Mouse (Mus musculus): ENCODE data around the gene Pank2. TPM values are rescaled to one million over a fixed set of nuclear protein-coding genes. Genes with fewer than 3 reads are reported as not detected.
A peak's percentile ranks its signal among the peaks of the same experiment; 100 is the strongest.

Pank2 gene
- total RNA-seq (2012; rRNA removed): 22.0 and 26.6 TPM in 2 replicates

GRCm38 (mm10) chr2:131262213-131262672, at the start of gene Pank2:
Gene Pank2 (plus strand): TSS chr2:131262495.
- peak; percentile 94 for DNase-seq (ENCODE audit: low read depth, low spot score)
- in situ Hi-C loops (cut with MboI; ENCODE audit: low sequenced_read_pairs in 2 of 2, unreplicated experiment in 2 of 2): no loop called here
- H3K4me3 ChIP-seq (ENCODE audit: insufficient read depth in 1 of 2, low read depth in 1 of 2, low read length in 2 of 2, poor library complexity in 1 of 2, severe bottlenecking in 1 of 2): peak within 1 kb of the TSS; percentile 82 to 86
- H3K27ac ChIP-seq (ENCODE audit: insufficient read depth, low read depth, low read length, poor library complexity, severe bottlenecking): peak within 1 kb of the TSS; percentile 88
- H3K36me3 ChIP-seq (ENCODE audit: control insufficient read depth, insufficient read depth, low read length, poor library complexity, severe bottlenecking): 0 out of 2 replicates have a peak, but pooled peaks cover 3% of the 10 kb centered on the region
- TF ChIP-seq HCFC1 (IDR thresholded peaks at IDR 0.05; ENCODE audit: borderline replicate concordance, insufficient read depth, low read length): no peak
- TF ChIP-seq CHD2 (IDR thresholded peaks at IDR 0.05; ENCODE audit: low read depth, low read length): peak; percentile 70
- TF ChIP-seq ZC3H11A (IDR thresholded peaks at IDR 0.05; ENCODE audit: borderline replicate concordance, low read depth, low read length): no peak
- no peak for TF ChIP-seq MAFK (IDR thresholded peaks at IDR 0.05; ENCODE audit: insufficient read depth, low read depth, low read length)
- H3K9me3 ChIP-seq (ENCODE audit: control insufficient read depth, insufficient read depth, low read depth, low read length): no peaks in the 10 kb centered on the region
- peaks cover 0 to 2% of the 10 kb centered on the region in 2 experiments; a peak in 2 of 4 replicates for H3K4me1 ChIP-seq (ENCODE audit: control insufficient read depth in 2 of 2, insufficient read depth in 2 of 2, low read length in 2 of 2, poor library complexity in 1 of 2)
- H3K9ac ChIP-seq (ENCODE audit: insufficient read depth, low read depth, low read length, poor library complexity, severe bottlenecking): peak within 1 kb of the TSS; percentile 96

DNA sequence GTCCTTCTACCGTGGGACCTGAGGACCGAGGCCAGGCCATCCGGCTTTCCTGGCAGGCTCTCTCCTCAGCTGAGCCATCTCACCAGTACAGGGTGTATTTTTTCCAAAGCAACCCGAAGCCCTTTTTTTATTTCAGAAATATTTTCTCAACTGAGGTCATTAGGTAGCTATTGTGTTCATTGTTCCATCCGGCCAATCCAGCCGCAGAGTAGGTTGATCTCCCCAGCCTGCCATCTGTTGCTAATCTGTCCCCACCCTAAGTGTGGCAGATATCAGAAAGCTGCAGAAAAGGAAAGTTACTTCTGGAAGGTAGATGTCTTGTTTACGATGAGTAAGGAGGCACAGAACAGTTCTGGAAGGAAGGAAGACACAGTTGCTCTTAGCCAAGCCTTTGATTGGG, 48.5 kb upstream of the Pank2 start:
- no peak for DNase-seq (ENCODE audit: low read depth, low spot score)
- H3K9ac ChIP-seq (ENCODE audit: insufficient read depth, low read depth, low read length, poor library complexity, severe bottlenecking): no peak overlapping the region
- TF ChIP-seq MAFK (IDR thresholded peaks at IDR 0.05; ENCODE audit: insufficient read depth, low read depth, low read length) (no peak), ZC3H11A (IDR thresholded peaks at IDR 0.05; ENCODE audit: borderline replicate concordance, low read depth, low read length) (no peak), HCFC1 (IDR thresholded peaks at IDR 0.05; ENCODE audit: borderline replicate concordance, insufficient read depth, low read length) (no peak), ZNF384 (IDR thresholded peaks at IDR 0.05; ENCODE audit: low read depth, low read length) (no peak), CHD2 (IDR thresholded peaks at IDR 0.05; ENCODE audit: low read depth, low read length) (no peak)
- no peaks in the 10 kb centered on the region for H3K36me3 ChIP-seq (ENCODE audit: control insufficient read depth, insufficient read depth, low read length, poor library complexity, severe bottlenecking)
- H3K27ac ChIP-seq (ENCODE audit: insufficient read depth, low read depth, low read length, poor library complexity, severe bottlenecking): no peak overlapping the region
- H3K4me3 ChIP-seq (ENCODE audit: insufficient read depth in 1 of 2, low read depth in 1 of 2, low read length in 2 of 2, poor library complexity in 1 of 2, severe bottlenecking in 1 of 2): no peak overlapping the region
- no peaks in the 10 kb centered on the region for H3K9me3 ChIP-seq (ENCODE audit: control insufficient read depth, insufficient read depth, low read depth, low read length)
- H3K4me1 ChIP-seq (ENCODE audit: control insufficient read depth in 2 of 2, insufficient read depth in 2 of 2, low read length in 2 of 2, poor library complexity in 1 of 2): peaks cover 7 to 12% of the 10 kb centered on the region in 2 experiments; a peak in 3 of 4 replicates
- in situ Hi-C loops (cut with MboI; ENCODE audit: low sequenced_read_pairs in 2 of 2, unreplicated experiment in 2 of 2): no loop called here

- Histone ChIP-seq H3K36me3 (ENCODE audit: control insufficient read depth, insufficient read depth, low read length, poor library complexity, severe bottlenecking) (no peaks in the 10 kb centered on the region), H3K9ac (ENCODE audit: insufficient read depth, low read depth, low read length, poor library complexity, severe bottlenecking) (no peak overlapping the region), H3K4me1 (ENCODE audit: control insufficient read depth in 2 of 2, insufficient read depth in 2 of 2, low read length in 2 of 2, poor library complexity in 1 of 2) (peaks cover 3% of the 10 kb centered on the region in 2 experiments; a peak in 3 of 4 replicates), H3K4me3 (ENCODE audit: insufficient read depth in 1 of 2, low read depth in 1 of 2, low read length in 2 of 2, poor library complexity in 1 of 2, severe bottlenecking in 1 of 2) (no peak overlapping the region), H3K9me3 (ENCODE audit: control insufficient read depth, insufficient read depth, low read depth, low read length) (no peaks in the 10 kb centered on the region), H3K27ac (ENCODE audit: insufficient read depth, low read depth, low read length, poor library complexity, severe bottlenecking) (no peak overlapping the region)
- TF ChIP-seq CHD2 (IDR thresholded peaks at IDR 0.05; ENCODE audit: low read depth, low read length) (no peak), HCFC1 (IDR thresholded peaks at IDR 0.05; ENCODE audit: borderline replicate concordance, insufficient read depth, low read length) (no peak), ZC3H11A (IDR thresholded peaks at IDR 0.05; ENCODE audit: borderline replicate concordance, low read depth, low read length) (no peak), ZNF384 (IDR thresholded peaks at IDR 0.05; ENCODE audit: low read depth, low read length) (no peak), MAFK (IDR thresholded peaks at IDR 0.05; ENCODE audit: insufficient read depth, low read depth, low read length) (no peak)
- DNase-seq (ENCODE audit: low read depth, low spot score): no peak
- in situ Hi-C loops (cut with MboI; ENCODE audit: low sequenced_read_pairs in 2 of 2, unreplicated experiment in 2 of 2): no loop called here
Measured at GRCm38 (mm10) chr2:131215941-131216858, 46.1 kb upstream of the Pank2 start.

DNA sequence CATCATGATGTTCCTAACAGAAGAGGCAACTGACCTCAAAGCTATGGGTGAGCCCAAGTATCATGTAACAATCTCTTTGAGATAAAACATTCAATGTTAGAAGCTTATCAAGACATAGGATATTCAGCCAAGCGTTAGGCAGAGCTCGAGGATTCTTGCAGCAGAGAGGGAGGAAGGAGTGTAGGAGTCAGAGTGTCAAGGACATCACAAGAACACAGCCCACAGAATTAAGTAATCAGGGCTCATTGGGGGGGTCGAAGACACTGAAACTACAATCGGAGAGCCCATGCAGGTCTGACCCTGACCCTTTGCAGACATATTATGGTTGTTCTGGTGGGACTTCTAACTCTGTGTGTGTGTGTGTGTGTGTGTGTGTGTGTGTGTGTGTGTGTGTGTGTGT, 42.3 kb upstream of the Pank2 start:
- Histone ChIP-seq H3K4me3 (ENCODE audit: insufficient read depth in 1 of 2, low read depth in 1 of 2, low read length in 2 of 2, poor library complexity in 1 of 2, severe bottlenecking in 1 of 2) (no peak overlapping the region), H3K36me3 (ENCODE audit: control insufficient read depth, insufficient read depth, low read length, poor library complexity, severe bottlenecking) (no peaks in the 10 kb centered on the region), H3K4me1 (ENCODE audit: control insufficient read depth in 2 of 2, insufficient read depth in 2 of 2, low read length in 2 of 2, poor library complexity in 1 of 2) (peaks cover 0 to 3% of the 10 kb centered on the region in 2 experiments; a peak in 3 of 4 replicates), H3K27ac (ENCODE audit: insufficient read depth, low read depth, low read length, poor library complexity, severe bottlenecking) (no peak overlapping the region), H3K9ac (ENCODE audit: insufficient read depth, low read depth, low read length, poor library complexity, severe bottlenecking) (no peak overlapping the region), H3K9me3 (ENCODE audit: control insufficient read depth, insufficient read depth, low read depth, low read length) (no peaks in the 10 kb centered on the region)
- no peak for DNase-seq (ENCODE audit: low read depth, low spot score)
- in situ Hi-C loops (cut with MboI; ENCODE audit: low sequenced_read_pairs in 2 of 2, unreplicated experiment in 2 of 2): no loop called here
- TF ChIP-seq HCFC1 (IDR thresholded peaks at IDR 0.05; ENCODE audit: borderline replicate concordance, insufficient read depth, low read length) (no peak), ZC3H11A (IDR thresholded peaks at IDR 0.05; ENCODE audit: borderline replicate concordance, low read depth, low read length) (no peak), CHD2 (IDR thresholded peaks at IDR 0.05; ENCODE audit: low read depth, low read length) (no peak), MAFK (IDR thresholded peaks at IDR 0.05; ENCODE audit: insufficient read depth, low read depth, low read length) (no peak), ZNF384 (IDR thresholded peaks at IDR 0.05; ENCODE audit: low read depth, low read length) (no peak)

Data from ES-E14 (cell line).